Mouse (Mus musculus) spleen, postnatal 10 days (tissue): Measurements from ENCODE around the gene Gjb1.
A peak's percentile ranks its signal among the peaks of the same experiment; 100 is the strongest.

Experiments
- DNase-seq, 2 experiments: peaks; one replicate each; pipeline ENCODE4 v3.0.0; 2021 to 2022; ENCODE audit warnings: low spot score in 2 of 2

The Gjb1 gene

GRCm38 (mm10) chrX:101418946-101419724 lies 43.0 kb downstream of the Gjb1 start:
- DNase-seq: peak; percentile 9 to 60

- DNase-seq: peak; percentile 66 to 83
Measured at GRCm38 (mm10) chrX:101419725-101420699, 43.8 kb downstream of the Gjb1 start.

GRCm38 (mm10) chrX:101420700-101421095 lies 44.5 kb downstream of the Gjb1 start, which contains the start of gene Zmym3:
Gene Zmym3 (minus strand): TSS chrX:101420849.
- DNase-seq: no peak

GRCm38 (mm10) chrX:101423462-101423861 lies 47.3 kb downstream of the Gjb1 start:
- no peak for DNase-seq

- peak; percentile 14 to 52 for DNase-seq
Measured at GRCm38 (mm10) chrX:101427774-101428173, 51.6 kb downstream of the Gjb1 start.

- peak in 1 of 2 experiments; percentile 16 for DNase-seq
Measured at GRCm38 (mm10) chrX:101428785-101429141, 52.6 kb downstream of the Gjb1 start.

- peak; percentile 55 to 82 for DNase-seq
Measured at GRCm38 (mm10) chrX:101429142-101429949, 53.2 kb downstream of the Gjb1 start, which contains the start of gene Nono. Gene Nono (plus strand): TSS chrX:101429318.

GRCm38 (mm10) chrX:101429976-101430375 lies 53.8 kb downstream of the Gjb1 start:
- DNase-seq: peak in 1 of 2 experiments; percentile 43
